Mouse (Mus musculus) kidney, adult 9 months (tissue): ENCODE measurements around the gene Arhgap44.

Experiments used
- DNase-seq: peaks from one replicate; pipeline ENCODE4 v3.0.0; 2022

Gene Arhgap44

DNA sequence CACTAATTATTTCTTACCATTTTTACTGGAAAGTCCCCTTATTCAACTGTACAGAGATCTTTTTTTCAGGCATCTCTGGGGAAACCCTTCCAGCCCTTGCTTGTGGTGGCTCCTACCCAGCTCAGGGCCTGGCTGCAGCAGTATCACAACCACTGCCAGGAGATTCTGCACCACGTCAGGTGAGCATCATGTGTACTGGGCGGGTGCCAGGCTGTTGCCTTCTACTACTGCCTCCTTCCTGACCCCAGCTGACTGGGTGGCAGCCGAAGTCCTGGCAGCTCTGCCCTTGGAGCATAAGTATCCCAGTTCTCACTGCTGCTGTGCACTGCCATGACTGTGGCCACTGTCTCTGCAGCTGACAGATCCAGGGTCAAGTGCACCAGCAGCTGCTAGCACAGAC is 164.3 kb downstream of the Arhgap44 start:
- peak; percentile 71 for DNase-seq

DNA sequence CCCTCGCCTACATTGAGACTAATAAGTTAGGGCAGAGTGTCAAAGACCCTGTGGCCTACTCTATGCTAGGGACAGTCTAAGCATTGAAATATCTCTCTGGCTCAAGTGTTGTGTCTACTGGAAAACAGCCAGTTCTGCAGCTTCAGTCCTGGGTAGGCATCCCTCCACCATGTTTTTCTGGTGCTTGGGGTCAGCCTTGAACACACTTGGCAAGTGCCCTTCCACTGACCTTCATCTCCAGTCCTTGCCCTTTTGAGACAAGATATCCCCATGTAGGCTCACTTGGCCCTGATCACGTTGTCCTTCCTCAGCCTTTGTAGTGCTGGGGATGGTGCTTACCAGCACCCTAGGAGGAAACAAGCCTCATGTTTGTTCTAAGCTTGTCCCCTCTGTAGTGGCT is 174.2 kb downstream of the Arhgap44 start:
- DNase-seq: no peak

DNA sequence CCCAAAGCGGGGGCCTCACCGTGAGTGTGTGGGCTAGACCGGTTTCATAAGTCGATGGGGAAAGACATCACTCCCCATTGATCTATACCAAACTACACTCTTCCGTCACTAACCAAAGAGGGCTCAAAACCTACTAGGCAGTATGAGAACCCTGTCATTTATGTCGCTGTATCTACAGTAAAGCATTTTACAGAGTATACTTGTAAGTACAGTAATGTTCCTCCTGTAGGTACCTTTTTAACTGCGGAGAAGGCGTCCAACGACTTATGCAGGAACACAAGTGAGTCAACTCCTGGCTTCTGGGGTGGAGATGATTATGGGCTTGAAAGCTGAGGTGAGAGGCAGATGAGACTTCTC is 183.3 kb downstream of the Arhgap44 start:
- no peak for DNase-seq

DNA sequence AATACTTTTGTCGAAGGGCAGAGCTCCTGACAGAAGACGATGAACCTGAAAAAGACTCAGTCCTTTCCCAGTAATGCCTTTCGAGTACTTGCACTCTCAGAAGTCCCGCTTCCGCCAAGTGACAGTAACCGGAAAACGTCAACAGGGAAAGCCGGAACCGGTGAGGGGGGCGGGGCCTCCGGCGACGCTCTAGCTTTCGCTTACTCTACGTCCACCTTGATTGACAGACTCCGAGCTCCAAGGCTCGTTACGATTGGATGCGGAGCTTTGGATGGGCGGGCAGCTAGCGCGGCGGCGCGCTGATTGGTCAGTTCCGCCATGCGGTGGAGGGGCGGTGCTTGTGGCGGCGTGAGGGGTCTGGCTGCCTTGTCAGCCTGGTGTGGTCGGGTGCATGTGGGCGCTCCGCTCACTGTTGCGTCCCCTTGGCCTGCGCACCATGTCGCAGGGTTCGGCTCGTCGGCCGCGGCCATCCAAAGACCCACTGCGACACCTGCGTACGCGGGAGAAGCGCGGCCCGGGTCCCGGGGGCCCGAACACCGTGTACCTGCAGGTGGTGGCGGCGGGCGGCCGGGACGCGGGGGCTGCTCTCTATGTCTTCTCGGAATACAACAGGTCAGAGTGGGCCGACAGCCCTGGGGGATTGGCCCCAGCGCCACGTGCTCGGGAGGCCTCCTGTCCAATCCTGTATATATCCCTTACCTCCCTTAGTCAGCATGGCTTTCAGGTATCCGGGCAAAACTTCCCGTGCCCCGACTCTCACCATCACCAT is 183.9 kb downstream of the Arhgap44 start, which contains the start of gene Elac2:
TSS of gene Elac2 (plus strand) at position 319 of the 769 bp plus-strand sequence.
- DNase-seq: peak; percentile 99

DNA sequence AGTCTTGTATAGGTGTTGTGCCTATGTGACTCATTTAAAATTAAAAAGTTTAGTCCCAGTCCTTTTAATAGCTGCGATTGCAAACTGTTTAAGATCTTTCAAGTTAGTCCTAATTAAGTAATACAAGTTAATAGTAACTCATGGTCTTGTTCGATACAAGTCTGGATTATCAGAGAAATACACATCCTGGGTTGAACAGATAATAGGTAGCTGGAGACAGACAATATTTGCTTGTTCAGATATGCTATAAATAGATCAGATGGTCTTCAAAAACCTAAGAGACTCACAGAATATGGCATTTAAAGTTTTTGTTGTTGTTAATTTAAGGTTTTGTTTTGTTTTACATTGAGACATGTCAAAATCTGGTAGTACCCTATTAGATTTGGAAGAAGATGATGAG is 190.3 kb downstream of the Arhgap44 start:
- DNase-seq: no peak

DNA sequence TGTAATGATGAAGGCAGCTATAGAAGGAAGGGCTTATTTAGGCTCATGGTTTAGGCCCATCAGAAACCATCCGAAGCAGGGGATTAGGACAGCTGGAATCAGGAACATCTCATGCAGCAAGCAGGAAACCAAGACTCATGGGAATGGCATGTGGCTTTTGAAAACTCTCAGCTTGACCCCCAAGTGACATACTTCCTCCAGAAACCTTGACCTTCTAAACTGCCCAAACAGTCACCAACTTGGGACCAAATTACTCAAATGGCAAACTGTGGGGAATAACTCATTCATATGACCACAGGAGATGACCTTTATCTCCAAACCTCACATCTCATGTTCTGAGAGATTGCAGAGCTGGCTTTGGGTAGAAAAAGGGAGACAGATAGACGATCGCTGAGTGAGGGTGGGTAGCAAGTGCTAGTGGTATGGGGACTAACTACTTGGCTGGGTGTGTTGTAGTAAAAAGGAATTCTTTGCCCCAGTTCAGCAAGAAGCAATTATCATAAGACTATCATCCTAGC is 191.2 kb downstream of the Arhgap44 start:
- DNase-seq: no peak

DNA sequence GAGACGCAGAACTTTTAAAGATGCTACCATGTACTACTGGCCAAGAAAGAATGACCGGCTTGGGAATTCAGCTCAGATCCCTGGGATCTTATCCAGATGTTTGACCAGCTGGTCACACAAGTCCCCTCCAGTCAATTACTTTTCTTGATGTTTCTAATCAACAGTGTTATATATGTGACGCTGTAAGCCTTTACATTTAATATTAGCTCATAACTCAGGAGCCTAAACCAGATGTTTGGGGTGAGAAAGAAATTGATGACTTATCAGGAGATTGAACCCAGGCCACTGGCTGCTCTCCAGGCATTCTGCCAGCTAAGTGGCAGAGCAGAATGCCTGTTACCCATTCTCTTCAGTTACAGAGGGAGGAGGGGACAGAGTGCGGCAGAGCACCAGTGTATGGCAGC is 193.8 kb downstream of the Arhgap44 start:
- DNase-seq: no peak

DNA sequence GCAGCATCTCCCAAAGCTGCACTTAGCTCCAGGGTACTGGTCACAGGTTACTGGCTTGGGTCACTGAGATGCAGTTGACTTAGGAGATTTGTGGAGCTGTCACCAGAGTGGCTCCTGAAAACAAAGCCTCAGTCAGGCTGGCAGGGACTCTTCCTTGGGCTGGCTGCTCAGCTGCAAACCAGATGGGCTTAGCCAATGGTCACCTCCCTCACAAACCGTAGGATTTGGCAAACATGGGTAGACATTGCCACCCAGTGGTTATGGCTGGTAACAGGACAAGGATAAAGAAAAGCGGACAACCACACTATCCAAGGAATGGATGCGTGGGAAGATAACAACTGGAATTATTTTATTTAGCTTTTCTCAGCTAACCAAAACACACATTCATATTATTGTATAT is 194.3 kb downstream of the Arhgap44 start:
- peak; percentile 61 for DNase-seq

DNA sequence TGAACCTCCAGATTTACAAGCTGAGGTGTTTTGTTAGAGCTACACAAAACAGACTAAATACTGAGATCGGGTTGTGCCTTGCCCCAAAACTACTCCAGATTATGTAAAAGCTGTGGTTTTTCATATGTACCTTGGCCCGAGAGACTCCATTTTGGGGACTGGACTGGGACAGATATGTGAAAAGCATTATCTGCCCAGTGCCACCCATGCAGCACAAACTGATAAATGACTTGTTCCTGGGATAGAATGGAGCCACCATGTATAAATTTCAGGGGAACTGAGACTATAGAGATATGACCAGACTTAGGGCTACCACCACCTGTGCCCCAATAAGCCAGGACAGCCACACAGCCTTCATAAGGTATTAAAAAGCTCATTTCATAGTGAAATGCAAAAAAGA is 200.1 kb downstream of the Arhgap44 start:
- no peak for DNase-seq

DNA sequence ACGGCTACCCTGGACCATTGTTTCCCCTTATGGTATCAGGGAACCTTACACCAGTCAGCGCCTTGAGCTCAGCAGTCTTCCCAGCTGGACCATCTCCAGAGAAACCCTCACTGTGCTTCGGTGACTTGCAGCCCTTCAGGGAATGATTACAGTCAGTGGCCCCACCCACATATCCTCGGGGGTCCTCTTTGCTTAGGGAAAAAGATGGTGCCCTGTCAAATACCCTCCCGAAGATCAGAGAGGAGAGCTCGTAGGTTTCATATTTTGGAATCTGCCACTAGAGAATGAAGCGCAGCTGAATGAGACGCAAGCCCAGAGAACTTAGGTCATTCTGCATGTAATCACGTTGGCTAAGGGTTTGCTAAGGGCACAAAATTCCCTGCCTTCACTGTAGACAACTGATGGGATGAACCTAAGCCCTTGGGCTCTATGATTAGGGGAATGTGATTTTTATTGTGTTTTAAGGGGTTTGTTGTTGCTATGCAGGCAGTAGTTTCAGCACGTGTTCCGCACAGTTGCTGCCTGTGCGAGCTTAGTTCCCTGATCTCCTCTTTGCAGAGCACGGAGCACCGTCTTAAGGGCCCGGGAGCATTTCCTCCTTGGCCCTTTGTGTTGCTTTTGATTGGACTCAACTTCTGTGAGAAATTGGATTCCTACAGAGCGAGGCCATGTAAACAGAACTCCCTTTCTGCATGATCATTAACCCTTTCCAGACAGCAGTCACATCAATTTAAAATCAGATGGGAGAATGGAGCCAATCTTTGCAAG is 205.6 kb downstream of the Arhgap44 start:
- DNase-seq: no peak
